Mouse (Mus musculus): ENCODE measurements around the gene Tle6.
A peak's percentile ranks its signal among the peaks of the same experiment; 100 is the strongest.

Tle6 gene

DNA sequence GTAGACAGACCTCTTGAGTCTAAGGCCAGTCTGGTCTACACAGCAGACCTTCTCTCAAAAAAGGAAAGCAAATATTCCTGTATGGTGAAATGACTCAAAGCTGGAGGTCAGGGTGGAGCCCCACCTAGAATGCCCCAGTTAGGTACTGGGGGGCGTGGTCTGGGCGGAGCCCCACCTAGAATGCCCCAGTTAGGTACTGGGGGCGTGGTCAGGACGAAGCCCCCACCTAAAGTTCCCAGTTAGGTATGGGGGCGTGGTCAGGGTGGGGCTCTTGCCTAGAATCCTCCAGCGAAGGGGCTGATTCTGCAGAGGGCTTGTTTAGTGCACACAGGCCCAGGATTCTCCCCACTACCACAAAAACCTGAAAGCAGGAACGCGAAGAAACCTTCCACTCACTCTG lies 22.6 kb upstream of the Tle6 start:
- DNase-seq (ENCODE audit: low spot score in 2 of 2) = no peak

DNA sequence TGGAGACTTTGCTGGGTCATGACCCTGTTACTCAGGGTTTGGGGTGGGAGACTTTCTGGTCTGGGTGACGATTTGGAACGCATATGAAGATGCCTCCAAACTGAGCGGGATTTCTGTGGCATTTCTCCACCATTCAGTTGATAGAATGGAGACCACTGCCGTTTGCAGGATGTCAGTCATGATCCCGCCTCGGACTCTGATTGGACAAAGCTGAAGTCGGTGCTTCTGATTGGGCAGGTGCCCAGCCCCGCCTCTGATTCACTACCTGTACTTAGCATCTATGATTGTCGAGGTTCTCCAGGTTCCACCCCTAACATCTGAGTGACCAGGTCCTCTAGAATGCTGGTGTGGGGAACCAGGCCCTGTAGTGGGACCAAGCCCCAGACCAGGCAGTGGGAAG lies 19.9 kb upstream of the Tle6 start:
- no peak for DNase-seq (ENCODE audit: low spot score in 2 of 2)

DNA sequence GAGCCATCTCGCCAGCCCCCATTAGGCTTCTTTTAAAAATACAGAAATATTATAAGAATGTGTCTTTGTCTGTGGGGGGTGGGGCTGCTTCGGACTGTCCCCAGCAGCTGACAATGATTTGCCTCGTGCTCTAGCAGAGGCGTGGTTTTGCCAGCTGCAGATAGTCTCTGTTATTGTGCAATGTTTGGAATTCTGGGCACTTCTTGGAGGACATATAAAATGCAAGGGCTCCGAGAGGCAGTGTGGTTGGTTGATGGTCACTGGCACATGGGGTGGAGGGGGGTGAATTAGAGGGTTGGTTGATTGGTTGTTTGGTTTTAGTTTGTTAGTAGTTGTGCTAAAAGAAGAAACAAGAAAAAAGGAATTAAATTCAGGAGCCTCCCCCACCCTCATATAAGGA lies 19.1 kb upstream of the Tle6 start:
- DNase-seq (ENCODE audit: low spot score in 2 of 2) = no peak

DNA sequence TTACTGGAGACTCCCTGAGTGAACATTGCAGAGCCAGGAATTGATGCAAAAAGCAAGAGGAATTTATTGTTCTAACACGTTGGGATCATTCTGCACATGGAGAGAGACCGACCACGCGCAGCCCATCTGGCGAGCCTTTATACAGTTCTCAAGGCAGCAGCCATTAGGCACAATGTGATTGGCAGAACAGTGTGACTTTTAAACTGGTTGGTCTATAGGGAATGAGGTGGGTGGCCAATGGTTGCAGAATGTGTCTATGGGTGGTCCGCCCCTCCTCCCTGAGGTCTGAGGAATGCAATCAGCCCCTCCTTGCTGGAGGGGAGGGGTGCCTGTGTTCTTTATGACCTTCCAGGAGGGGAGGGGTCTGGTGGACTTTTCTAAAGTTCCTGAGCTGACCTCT lies 14.6 kb upstream of the Tle6 start:
- no peak for DNase-seq (ENCODE audit: low spot score in 2 of 2)

DNA sequence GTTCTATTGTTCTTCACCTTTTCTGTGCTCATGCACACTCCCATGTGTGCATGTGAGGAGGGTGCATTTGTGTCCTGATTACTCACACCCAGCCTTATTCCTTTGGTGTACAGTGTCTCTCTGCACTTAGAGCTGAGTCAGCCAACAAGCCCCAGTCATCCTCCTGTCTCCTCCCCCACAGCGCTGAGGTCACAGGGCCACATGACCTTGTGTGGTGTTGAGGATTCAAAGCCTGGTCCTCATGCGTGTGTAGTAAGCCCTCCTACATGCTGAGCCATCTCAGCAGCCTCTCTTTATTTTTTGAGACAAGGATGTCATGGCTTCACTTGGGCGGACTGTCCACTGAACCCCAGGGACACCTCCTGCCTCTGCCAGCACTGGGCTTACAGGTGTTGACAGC lies 11.9 kb upstream of the Tle6 start:
- no peak for DNase-seq (ENCODE audit: low spot score in 2 of 2)

DNA sequence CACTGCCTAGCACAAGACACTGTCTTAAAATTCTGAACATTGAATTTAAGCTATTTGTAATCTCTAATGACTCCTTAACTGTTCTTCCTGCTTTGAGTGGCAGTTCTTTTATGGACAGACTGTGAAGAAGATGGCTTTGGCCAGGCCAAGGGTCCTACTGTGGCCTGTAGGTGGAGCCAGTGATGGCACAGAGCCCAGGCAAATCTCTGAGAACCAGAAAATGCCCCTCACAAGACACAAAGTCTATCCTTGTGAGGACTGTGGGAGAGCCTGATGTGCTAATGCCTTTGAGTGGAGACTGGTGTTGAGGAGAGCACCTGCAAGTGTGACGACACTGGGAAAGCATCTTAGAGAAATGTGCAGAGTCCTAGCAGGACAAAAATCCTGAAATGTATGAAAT lies 7.4 kb upstream of the Tle6 start:
- DNase-seq (ENCODE audit: low spot score in 2 of 2) = no peak

DNA sequence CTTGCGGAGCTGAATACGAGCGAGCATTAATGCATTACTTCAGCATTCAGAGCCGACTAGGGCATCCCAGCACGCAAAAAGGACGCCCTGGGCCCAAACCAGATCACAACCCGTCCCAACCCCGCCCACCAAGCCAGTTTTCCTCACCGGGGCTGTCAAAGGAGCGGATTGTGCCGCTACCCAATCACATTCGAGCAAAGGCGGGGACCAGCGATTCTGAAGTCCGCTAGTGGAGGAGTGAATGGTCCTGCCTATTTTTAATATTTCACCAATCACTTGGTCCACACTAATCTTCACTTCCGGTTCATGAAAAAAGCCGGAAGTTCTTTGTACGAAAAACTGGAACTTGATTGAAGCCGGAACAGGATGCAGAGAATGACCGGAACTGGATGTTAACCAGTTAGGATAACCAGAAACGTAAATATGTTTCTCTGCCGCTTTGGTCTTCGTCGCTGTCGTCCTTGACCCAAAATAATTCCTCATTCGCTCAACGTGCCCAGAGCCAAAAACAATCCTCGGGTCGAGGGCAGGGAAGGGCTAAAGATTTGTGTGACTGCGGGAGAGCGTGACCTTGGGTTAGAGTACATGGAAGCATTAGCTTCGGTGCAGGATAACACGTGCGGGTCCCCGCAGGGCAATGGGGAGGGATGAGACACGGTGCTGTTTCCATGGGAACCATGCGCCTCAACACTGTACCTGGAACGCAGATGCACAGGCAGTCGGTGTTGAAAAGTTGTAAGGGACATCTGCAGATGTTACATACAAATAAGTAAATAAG lies 5.3 kb upstream of the Tle6 start, which contains the start of gene BC025920:
TSS of gene BC025920 (plus strand) at position 297 of the 778 bp plus-strand sequence.
- peak; percentile 73 to 78 for DNase-seq (ENCODE audit: low spot score in 2 of 2)

DNA sequence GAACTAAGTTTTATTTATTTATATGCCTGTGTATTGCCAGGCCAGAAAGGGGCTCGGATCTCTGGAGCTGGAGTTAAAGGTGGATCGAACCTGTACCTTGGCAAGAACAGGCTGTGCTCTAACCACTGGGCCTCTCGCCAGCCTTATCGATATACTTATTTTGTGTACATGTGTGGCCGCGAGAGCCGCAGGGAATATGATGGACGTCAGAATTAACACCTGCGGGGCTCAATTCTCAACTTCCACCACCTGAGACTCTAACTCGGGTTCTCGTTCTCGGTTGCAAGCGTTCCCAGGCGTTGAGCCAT lies 4.7 kb upstream of the Tle6 start:
- no peak for DNase-seq (ENCODE audit: low spot score in 2 of 2)

DNA sequence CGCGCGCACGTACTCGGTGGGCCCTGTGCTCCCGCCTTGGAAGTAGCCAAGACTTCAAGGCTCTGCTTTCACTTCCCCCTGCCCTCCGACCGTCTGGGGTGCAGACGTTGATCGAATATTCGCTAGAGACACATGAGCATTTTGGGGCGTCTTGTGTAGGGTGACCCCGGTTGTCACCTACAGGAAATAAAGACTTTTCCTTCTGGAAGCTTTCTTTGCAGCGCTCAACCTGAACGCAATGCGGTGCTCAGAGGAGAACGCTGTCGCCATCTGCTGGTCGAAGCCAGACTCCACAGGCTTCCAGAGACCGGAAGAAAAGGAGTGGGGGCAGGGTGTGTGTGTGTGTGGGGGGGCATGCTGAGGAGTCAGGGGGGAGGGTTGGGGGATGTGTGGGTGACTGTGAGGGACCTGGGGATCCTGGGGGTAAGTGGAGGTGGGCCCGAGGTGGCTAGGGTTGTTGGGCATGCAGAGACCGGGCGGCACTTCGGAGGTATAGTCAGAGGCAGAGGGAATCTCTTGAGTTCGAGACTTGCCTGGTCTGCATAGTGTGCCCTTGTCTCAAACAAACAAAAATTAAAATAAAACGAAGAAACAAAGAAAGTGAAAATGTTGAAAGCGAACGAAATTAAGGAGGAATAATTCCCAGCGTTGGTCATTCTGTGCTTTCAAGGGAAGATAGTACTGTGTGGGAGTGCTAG lies 4.2 kb upstream of the Tle6 start:
- DNase-seq (ENCODE audit: low spot score in 2 of 2) = peak; percentile 84 to 92

DNA sequence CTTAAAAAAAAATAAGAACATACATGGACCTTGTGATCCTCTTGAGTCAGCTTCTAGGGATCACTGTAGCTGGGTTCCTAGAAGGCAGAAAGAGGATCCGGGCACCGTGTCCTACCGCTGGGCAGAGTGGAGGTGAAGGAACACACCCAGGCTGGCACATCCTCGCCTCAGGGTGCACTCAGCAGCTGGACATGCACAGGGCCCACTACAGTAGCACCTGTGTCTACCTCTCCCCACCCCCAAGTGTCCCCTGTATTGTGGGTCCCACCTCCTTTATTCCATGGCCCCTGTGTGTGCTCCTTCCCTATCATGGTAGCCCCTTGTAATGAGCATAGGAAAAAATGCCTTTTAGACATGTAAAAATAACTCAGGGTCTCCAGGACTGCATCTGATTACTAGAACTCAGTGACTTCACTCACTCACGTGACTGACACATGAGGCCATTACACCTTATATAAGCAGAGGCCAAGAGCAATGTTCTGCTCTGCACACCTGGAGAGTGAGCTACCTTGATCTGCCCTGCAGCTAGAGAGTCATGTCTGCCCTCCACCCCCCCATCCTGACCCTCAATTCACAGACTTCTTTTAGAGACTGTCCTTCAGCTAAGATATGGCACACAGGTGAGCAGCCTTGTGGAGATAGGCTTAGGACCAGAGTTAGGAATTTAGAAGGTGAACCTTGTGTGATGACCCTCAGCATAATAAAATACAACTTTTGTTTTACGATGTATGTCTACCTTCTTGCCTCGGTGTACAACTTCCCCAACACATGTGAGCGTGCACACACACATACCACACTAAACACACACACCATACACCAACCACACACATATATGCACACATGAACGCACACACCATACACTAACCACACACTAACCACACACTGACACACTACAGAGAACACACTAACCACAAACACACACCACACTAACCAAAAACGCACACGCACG lies 3.4 kb upstream of the Tle6 start:
- no peak for DNase-seq (ENCODE audit: low spot score in 2 of 2)

DNA sequence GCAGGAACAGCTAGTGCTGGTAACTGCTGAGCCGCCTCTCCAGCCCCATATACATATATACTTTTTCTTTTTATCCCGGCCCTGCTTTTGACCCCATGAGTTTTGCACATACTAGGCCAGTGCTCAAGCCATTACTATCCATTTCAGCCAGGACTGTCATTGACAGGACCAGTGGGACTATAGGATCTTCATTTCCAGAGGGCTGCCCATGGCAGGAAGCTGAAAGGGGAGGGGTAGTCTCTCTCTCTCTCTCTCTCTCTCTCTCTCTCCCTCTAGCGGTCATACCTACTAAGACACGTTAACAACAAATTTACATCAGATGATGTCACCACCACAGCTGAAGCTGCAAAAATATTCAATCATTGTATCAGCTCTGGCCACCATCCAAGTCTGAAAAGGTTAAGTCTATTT lies 1.9 kb upstream of the Tle6 start:
- peak in 1 of 2 experiments; percentile 74 for DNase-seq (ENCODE audit: low spot score in 2 of 2)

DNA sequence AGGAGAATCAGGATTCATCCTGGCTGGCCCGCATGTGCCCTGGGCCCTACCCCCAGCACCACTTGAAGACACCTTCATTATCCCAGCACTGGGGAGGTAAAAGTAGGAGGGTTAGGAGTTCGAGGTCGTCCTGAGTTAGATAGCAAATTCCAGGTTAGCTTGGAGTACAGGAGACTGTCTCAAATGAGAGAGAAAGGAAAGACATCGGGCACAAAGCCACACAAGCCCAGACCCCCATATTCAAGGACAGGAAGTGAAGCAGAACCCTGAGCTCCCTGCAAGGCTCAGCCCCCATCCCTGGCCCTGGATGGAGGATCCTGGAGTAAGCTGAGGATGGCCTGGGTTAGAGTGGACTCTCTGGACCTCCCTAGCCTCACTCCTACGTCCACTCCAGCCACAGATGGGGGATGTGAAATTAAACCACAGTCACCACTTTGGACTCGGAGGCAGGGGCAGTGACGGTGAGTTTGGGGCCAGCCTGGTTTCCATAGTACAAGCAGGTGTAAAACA lies 578 bp upstream of the Tle6 start:
- DNase-seq (ENCODE audit: low spot score in 2 of 2) = no peak

DNA sequence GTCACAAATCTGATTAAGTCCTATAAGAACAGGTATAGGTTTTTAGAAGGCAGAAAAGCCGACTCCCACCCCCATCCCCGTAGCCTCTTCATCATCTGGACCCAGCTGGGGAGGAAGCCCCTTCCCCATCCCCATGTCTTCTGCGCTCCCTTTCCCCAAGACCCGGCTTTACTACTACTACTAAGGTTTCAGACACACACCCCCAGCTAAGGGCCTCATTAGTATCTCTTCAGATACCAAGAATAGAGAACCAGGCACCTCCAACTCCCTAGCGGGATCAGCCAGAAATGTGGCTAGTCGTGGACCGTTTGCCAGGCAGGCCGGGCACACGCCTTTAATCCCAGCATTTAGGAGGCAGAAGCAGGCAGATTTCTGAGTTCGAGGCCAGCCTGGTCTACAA lies 777 bp downstream of the Tle6 start:
- DNase-seq (ENCODE audit: low spot score in 2 of 2) = no peak

DNA sequence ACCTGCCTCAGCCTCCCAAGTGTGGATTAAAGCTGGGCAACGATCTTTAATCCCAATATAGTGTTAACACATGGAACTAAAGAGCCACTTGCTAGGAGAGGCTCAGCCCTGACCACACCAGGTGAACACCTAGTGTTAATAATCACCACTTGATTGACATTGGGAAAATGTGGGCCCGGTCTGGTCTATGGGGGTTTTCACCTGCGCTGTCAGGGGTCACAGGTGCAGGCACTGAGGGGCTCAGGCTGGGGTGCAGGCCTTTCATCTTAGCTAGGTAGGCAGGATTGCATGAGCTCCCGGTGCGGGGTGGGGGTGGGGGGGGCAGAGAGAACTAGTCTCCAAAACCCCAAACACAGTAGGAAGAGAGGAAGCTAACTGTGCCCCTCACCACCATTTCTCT lies 1.2 kb downstream of the Tle6 start:
- DNase-seq (ENCODE audit: low spot score in 2 of 2) = peak in 1 of 2 experiments; percentile 29

DNA sequence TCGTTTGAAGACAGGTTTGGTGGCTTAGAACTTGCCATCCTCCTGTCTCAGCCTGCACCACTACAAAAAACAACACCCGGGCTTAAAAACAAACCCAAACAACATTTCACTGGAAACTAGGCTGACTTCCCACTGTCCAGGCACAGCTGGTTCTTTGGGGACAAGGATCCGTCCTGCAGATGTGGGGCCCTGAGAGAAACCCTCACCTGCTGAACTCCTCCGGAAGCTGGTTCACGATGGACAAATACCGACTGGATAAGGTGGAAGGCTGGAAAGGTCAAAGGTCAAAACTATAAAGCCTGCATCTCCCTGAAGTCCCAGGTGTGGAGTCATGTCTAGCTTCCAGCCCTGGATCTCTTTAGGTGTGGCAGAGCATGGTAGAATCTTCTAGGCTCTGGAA lies 2.0 kb downstream of the Tle6 start:
- no peak for DNase-seq (ENCODE audit: low spot score in 2 of 2)

DNA sequence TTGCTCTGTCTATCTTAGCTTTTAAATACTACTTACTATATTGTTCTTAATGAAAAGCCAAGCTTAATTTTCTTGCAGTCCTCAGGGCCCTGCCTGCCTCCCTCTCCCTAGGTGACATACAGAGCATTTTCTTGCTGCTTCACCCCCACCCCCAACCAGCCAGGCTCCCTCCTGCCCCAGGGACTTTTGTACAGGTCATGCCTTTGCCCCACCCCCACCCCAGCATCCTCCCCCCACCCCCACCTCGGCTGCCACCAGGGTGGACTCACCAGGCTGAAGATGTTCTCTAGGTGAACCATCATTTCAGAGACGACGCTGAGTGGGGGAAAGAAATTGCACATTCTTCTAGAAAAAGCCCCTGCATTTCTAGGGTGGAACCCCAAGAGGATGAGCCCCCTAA lies 2.5 kb downstream of the Tle6 start:
- DNase-seq (ENCODE audit: low spot score in 2 of 2) = no peak

DNA sequence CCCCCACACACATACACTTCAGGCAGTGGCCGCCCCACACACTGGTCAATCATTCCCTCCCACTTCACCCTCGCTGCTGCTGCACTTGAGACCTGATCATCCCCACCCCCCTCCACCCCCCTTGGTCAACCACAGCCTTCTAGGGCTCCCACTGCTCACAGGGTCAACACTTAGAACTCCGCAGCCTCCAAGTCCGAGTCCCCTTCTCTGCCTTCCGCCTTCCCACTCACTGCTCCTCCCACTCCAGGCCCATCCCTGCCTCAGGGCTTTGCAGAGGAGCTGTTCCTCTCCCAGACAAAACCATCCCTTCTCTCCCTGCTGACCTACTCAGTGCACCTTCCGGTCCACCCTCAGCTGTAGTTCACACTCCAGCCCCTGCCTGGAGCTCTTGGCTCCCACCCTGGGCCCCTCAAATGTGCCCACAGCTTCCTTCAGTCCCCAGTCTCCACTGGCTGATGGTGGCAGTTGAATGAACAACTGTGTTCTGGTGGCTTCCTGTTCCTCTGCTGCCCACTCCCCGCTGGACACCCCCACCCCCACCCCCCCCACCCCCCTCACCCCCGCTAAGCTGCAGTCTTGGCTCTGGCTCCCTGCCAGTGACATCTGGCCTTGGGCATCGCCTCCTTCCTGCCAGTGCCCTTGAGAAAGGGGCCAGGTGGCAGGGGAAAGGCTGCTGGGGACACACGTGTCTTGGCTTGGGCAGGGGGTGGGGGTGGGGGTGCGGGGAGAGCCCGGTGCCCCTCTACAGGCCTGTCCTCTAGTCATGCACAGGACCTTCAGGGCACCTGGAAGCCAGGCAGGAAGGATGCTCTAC lies 3.5 kb downstream of the Tle6 start:
- peak; percentile 43 to 47 for DNase-seq (ENCODE audit: low spot score in 2 of 2)

DNA sequence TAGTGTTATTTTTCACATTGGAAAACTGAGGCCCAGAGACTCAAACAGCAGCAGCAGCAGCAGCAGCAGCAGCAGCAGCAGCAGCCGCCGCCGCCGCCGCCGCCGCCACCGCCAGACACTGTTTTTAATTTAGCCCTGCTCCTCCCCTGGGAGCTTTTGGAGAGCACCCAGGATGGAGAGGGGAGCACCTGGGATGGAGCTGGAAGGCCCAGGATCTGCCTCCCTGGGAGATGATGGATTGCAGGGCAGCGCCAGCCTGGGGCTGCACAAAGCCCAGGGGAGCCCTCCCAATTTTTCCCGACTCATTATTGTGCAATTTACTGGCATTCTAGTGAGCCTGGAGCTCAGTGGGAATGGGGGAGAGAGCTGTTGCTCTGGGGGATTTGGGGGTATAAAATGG lies 4.3 kb downstream of the Tle6 start:
- DNase-seq (ENCODE audit: low spot score in 2 of 2) = no peak

DNA sequence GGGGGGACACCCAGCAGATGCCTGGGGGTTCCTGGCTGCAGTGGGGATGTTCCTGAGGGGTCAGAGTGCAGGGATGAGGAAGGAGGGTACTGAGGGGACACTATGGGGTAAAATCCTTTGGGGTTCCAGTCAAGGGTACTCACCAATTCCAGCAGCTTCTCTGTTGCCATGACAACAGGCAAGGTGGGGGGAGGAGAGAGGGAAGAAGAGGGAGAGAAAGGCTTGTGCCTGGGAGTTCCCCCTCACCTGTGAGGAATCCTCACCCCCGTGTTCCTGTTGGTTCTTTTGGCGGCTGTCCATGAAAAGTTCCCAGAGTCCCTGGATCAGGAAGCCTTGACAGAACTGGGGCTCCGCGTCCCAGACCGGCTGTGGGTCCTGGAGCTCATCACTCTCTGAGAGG lies 5.3 kb downstream of the Tle6 start:
- DNase-seq (ENCODE audit: low spot score in 2 of 2) = no peak

DNA sequence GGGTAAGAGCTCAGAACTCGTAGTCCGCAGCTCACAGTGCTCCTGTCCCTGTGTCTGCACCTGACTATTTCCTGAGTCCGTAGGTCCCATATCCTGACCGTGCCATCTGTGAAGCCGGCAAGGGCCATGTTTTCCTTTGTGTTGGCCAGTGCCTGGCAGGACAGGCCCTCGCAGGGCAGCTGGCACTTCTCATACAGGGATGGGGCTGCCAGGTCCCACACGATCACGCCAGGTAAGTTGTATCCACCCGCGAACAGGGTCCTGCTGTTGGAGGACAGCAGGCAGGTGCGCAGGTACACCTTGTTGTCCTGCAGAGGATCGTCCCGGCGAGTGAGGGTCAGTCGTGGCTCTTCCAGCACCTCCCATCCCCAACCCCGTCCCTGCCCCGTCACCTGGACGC lies 6.9 kb downstream of the Tle6 start:
- DNase-seq (ENCODE audit: low spot score in 2 of 2) = no peak

DNA sequence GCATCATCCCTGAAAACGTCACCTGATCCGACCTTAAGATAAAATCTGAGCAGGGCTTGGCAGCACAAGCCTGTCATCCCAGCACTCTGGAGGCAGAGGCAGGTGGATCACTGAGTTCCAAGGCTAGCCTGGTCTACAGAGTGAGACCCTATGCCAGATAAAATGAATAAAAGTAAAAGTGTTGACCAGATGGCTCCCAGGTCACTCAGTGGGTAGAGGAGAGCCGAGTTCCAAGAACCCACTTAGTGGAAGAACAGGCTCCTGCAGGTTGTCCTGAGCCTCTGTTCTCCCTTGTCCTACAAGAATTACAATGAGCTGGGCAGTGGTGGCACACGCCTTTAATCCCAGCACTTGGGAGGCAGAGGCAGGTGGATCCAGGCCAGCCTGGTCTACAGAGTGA lies 7.7 kb downstream of the Tle6 start:
- DNase-seq (ENCODE audit: low spot score in 2 of 2) = no peak

All from thymus, postnatal 10 days (tissue).